Mouse (Mus musculus) bone marrow macrophage, adult 2 months (primary cell): ENCODE measurements around the gene 9330182L06Rik. TPM values are rescaled to one million over a fixed set of nuclear protein-coding genes. Genes with fewer than 3 reads are reported as not detected.

ENCODE experiments used
- H3K27ac ChIP-seq: 2 replicates; pipeline ENCODE4 v1.5.1; 2012; ENCODE audit warnings: low read depth, low read length; ENCODE audit not compliant: insufficient read depth
- H3K4me1 ChIP-seq: 2 replicates; pipeline ENCODE4 v1.6.1; 2012; ENCODE audit warnings: low read length; ENCODE audit not compliant: control insufficient read depth, insufficient read depth
- H3K4me3 ChIP-seq: 2 replicates; pipeline ENCODE4 v1.5.1; 2012; ENCODE audit warnings: mild to moderate bottlenecking, low read length, moderate library complexity; ENCODE audit not compliant: insufficient read depth
- CTCF ChIP-seq: IDR thresholded peaks from 2 replicates; pipeline ENCODE4 v1.5.1; 2012; ENCODE audit warnings: low read depth, mild to moderate bottlenecking, low read length, moderate library complexity
- POLR2A ChIP-seq: IDR thresholded peaks from 2 replicates; pipeline ENCODE4 v1.6.1; 2012; ENCODE audit warnings: mild to moderate bottlenecking, low read depth, low read length, borderline replicate concordance
- polyA plus RNA-seq: library from polyadenylated mRNA; stranded (reverse); fragments of >200 nt; gene quantifications from 2 replicates; pipeline ENCODE4 v1.2.4, GENCODE M21; 2012; ENCODE audit not compliant: missing spikeins, insufficient read depth, insufficient read length

9330182L06Rik gene
- polyA plus RNA-seq, 1 experiment: 0.98 TPM

DNA sequence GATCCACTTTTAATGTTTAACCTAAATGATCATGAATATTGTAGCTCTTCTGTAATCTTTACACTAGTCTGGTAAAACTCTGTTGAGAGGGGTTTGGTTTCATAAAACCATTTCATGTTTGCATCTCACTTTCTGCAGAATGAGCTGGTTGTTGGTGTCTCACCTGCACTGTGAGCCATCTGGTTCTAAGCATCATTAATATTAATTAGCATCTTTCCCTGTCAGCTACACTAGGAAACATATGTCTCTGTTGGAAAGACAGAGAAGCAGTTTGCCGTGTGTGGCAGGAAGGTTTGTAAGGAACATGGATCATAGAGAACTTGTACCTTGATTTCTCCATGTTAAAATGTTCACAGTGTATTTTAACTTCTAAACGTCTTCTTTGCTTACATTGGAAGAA lies 158.5 kb downstream of the 9330182L06Rik start:
- Histone ChIP-seq H3K4me1 (no peaks in the 10 kb centered on the region), H3K27ac (no peak overlapping the region), H3K4me3 (no peak overlapping the region)
- TF ChIP-seq POLR2A (no peak), CTCF (no peak)

DNA sequence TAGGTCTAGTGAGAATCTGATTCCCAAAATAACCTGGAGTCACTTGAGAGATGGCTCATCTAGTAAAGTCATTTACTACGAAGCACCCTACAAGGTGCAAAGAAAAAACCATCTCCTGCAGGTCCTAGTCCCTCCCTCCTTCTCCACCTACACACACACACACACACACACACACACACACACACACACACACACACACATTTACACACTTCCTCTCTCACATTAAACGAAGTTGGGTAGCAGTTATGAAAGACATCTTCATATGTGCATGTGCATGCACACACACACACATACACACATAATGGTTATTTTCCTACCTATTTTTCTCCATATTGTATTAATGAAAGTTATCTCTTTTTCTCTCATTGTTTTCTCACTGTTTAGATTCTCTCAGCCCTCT lies 161.2 kb downstream of the 9330182L06Rik start:
- TF ChIP-seq POLR2A (no peak), CTCF (no peak)
- no peak overlapping the region for H3K4me3 ChIP-seq
- H3K4me1 ChIP-seq: no peaks in the 10 kb centered on the region
- no peak overlapping the region for H3K27ac ChIP-seq

DNA sequence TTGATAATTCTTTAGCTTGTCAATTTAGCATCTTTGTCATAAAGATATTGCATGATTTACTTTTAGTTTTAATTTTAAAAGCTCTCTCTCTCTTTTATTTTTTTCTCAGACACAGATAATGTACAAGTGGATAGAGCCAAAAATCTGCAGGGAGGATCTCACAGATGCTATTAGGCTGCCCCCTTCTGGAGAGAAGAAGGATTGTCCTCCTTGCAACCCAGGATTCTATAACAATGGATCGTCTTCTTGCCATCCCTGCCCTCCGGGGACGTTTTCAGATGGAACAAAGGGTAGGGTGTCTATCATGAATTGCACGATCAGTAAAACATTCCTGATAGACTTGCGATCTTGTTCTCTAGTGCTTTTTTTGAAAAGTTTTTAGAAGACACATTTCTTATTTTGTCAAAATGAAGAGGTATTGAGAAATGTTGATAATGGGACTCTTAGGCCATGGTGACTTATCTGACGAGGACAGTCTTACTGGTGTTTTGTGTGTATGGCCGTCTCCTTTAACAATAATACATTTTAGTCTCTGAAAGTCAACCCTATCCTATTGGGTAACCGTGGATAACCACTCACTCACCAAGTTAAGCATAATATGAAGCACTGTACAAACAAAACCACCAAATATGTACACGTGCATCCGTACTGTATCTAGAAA lies 161.8 kb downstream of the 9330182L06Rik start:
- TF ChIP-seq POLR2A (no peak), CTCF (no peak)

DNA sequence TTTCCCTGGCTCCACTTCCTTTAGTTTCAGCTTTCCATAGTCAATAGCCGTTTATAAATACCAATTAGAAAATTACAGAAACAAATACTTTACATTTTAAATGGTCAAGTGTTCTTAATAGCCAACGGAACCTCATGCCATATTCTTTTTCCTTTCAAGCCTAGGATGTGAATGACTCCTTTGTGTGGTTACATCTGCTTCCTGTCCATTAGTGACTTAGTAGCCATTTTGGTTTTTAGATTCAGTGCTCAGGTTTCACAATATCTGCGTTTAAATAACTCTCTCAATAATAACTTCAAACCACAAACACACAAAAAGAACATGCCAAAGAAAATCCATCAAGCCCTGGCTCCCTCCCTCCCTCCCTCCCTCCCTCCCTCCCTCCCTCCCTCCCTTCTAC lies 162.8 kb downstream of the 9330182L06Rik start:
- TF ChIP-seq CTCF: no peak
- no peak for TF ChIP-seq POLR2A
- no peak overlapping the region for H3K4me3 ChIP-seq
- H3K4me1 ChIP-seq: no peaks in the 10 kb centered on the region
- H3K27ac ChIP-seq: no peak overlapping the region

More for the DNA sequence above, 161.8 kb downstream of the 9330182L06Rik start:
- no peak overlapping the region for H3K27ac ChIP-seq
- H3K4me1 ChIP-seq: no peaks in the 10 kb centered on the region
- H3K4me3 ChIP-seq: no peak overlapping the region

DNA sequence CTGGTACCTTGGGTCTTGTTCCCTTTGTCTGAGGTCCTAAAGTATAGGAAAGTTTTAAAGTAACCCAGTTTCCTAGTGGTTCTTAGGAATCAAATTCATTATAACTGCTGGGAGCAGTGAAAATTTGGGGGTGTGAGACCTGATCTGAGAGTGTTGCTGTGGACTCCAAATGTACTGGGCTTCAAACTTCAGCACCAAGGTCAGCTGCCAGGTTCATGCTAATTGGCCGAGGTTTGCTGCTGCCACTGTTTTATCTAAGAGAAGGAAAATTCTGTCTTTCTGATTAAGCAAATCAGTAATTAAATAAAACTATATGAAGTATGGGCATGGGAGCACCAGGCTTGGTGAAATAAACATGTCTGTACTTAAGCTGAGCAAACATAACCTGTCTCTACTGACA lies 180.2 kb downstream of the 9330182L06Rik start:
- TF ChIP-seq CTCF: no peak
- TF ChIP-seq POLR2A: no peak
- Histone ChIP-seq H3K4me1 (no peaks in the 10 kb centered on the region), H3K27ac (no peak overlapping the region), H3K4me3 (no peak overlapping the region)

DNA sequence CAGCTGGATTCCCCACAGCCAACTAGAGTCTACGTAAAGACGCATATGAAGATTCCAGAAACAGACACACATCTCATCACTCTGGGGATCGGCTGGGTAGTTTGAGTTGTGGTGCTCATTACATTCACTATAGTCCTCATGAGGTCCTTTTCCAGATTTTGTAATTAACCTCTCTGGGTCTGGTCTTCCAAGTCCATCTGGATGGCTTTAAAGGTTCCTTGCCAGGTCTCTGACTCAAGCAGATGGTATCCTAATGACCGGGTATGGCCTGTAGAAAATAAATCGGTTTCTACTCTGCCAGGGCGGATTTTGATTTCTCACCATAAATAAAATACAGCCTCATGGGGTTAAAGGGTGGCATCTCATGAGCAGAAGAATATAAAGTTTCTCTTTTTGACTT lies 183.0 kb downstream of the 9330182L06Rik start:
- Histone ChIP-seq H3K4me1 (no peaks in the 10 kb centered on the region), H3K4me3 (no peak overlapping the region), H3K27ac (no peak overlapping the region)
- TF ChIP-seq CTCF (no peak), POLR2A (no peak)

DNA sequence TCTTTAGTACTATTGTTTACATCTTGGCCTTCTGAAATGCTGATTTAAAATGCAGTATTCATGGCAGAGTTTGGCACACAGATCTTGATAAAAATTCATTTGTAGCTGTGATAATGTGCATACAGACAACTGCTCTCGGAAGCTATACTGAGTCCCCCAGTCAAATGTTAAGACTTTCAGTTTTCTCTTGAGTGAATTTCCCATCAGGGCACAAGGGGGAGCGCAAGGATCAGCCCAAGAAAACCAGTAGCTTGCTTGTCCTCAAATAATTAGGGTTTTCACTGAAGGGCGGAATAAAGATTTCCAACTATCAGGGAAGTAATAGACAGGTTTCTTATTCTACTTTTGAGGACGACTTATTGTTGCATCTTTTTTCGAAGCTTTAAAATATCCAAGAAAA lies 183.7 kb downstream of the 9330182L06Rik start:
- TF ChIP-seq POLR2A: no peak
- no peak for TF ChIP-seq CTCF
- H3K4me3 ChIP-seq: no peak overlapping the region
- H3K4me1 ChIP-seq: no peaks in the 10 kb centered on the region
- no peak overlapping the region for H3K27ac ChIP-seq

DNA sequence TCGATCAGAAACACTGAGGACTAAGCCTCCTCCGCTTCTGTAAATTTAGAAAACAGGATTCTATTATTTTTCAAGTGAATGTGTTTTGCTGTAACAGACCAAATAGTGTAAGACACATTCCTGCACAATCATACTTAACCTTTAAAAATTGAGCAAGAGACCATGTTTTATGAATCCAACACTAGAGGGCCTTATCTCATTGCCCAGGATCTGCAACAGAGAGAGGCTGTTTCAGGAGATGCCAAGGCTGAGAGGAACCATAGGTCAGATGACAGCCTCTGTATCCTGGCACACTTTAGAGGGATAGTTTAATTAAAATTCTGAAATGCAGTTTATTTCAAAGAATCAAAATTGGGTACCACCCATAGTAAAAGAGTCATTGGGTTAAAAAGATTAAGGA lies 187.4 kb downstream of the 9330182L06Rik start:
- H3K27ac ChIP-seq: no peak overlapping the region
- no peak overlapping the region for H3K4me3 ChIP-seq
- no peak for TF ChIP-seq POLR2A
- TF ChIP-seq CTCF: no peak
- no peaks in the 10 kb centered on the region for H3K4me1 ChIP-seq

DNA sequence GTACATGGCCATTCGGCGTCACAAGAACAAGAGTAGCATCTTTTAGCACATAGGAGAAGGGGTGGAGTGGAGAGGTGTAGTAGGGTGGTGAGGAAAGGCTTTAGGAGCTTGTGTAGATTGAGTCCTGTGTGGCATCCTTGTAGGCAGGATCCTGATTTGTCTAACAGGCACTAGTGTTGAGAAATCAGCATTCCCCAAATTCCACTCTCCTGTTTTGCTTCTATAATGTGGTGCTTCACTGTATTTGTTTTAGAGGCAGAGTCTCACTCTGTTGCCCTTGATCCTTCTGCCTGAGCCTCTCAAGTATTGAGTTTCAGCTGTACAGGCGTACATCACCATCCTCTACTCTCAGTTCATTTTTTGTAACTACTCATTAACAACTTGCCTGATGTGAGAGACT lies 211.7 kb downstream of the 9330182L06Rik start:
- Histone ChIP-seq H3K4me1 (no peaks in the 10 kb centered on the region), H3K4me3 (no peak overlapping the region), H3K27ac (no peak overlapping the region)
- no peak for TF ChIP-seq CTCF
- no peak for TF ChIP-seq POLR2A

DNA sequence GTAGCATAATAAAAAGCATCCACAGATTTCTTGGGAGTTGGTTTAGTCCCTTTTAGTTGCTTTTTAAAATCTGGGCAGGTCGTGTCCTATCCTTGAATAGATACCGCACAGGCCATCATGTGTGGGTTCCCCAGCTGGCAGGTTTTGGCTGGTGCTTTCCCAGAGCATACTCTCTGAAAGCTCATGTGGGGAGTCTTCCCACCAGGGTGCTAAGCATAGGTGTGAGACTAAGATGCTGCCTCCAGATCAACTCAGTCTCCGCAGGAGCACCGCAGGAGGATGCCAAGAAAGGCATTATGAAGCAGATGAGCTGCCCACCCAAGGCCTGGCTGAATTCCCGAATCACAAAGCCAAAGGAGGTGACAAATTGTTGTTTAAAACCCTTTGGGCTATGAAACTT lies 229.5 kb downstream of the 9330182L06Rik start:
- no peak overlapping the region for H3K27ac ChIP-seq
- H3K4me3 ChIP-seq: no peak overlapping the region
- H3K4me1 ChIP-seq: no peaks in the 10 kb centered on the region
- TF ChIP-seq CTCF (no peak), POLR2A (no peak)
